Mouse (Mus musculus): ENCODE data around the gene Mettl2.

Gene Mettl2

GRCm38 (mm10) chr11:105153068-105153833 lies 27.0 kb downstream of the Mettl2 start:
- no peak for DNase-seq (ENCODE audit: low read depth, low spot score)

- no peak for DNase-seq (ENCODE audit: low read depth, low spot score)
Observed at GRCm38 (mm10) chr11:105155915-105156314, 29.7 kb downstream of the Mettl2 start.

DNA sequence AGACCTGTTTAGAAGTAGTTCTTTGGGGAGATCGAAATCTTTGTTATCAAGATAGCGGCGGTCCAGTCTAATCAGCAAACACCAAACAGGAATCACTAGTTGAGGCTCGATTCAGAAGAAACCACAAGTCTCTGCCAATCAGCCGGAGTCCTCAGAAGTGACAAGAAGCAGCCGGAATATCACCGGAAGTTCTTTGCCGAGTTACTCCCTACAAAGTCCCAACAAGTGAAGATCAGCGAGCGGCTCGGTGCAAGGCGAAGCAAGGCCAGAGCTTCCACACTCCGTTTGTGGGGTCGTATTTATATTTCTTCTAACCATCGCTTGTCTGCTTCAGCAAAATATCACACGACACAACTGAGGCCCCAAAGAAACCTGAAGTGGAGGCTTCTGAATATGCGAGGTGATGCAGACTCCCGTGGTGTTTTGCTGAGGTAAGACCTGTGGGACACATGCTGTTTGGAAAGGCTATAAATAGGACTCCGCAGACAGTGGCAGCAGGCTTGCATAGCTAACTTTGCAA lies 30.6 kb downstream of the Mettl2 start:
- DNase-seq (ENCODE audit: low read depth, low spot score): no peak

DNA sequence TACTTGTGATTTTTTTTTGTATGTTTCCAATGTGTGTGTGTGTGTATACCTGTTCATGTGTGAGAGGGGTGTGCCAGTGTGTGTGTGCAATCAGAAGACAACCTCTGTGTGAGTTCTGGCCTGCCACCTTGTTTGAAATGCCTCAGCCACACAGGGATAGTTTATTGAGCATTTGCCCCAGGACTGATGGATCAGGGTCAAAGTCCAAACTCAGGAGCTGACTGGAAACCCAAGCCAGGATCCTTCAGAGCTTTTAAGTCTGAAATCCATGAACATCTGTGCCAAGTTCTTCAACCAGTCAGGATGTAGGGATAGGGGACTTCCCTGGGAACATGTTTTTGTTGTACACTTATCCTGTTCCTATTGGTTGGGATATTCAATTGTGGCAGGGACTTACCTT lies 31.8 kb downstream of the Mettl2 start:
- no peak for DNase-seq (ENCODE audit: low read depth, low spot score)

GRCm38 (mm10) chr11:105159673-105160360 lies 33.6 kb downstream of the Mettl2 start:
- no peak for DNase-seq (ENCODE audit: low read depth, low spot score)

DNA sequence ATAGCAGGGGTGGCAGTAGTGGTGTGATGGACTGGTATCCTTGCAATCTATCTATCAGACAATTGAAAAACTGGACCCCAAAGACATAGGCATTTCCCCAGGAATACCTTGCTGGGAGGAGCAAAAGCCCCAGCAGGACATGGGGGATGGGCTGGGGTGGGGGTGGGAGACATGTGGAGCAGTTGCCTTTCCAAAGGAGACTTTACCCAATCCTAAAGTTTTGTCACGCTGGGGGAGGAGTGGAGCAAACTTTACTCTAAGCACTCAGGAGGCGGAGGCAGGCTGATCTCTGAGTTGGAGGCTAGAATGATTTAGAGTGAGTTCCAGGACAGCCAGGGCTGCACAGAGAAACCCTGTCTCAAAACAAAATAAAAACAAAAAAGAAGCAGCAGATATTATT lies 35.2 kb downstream of the Mettl2 start:
- DNase-seq (ENCODE audit: low read depth, low spot score): no peak

DNA sequence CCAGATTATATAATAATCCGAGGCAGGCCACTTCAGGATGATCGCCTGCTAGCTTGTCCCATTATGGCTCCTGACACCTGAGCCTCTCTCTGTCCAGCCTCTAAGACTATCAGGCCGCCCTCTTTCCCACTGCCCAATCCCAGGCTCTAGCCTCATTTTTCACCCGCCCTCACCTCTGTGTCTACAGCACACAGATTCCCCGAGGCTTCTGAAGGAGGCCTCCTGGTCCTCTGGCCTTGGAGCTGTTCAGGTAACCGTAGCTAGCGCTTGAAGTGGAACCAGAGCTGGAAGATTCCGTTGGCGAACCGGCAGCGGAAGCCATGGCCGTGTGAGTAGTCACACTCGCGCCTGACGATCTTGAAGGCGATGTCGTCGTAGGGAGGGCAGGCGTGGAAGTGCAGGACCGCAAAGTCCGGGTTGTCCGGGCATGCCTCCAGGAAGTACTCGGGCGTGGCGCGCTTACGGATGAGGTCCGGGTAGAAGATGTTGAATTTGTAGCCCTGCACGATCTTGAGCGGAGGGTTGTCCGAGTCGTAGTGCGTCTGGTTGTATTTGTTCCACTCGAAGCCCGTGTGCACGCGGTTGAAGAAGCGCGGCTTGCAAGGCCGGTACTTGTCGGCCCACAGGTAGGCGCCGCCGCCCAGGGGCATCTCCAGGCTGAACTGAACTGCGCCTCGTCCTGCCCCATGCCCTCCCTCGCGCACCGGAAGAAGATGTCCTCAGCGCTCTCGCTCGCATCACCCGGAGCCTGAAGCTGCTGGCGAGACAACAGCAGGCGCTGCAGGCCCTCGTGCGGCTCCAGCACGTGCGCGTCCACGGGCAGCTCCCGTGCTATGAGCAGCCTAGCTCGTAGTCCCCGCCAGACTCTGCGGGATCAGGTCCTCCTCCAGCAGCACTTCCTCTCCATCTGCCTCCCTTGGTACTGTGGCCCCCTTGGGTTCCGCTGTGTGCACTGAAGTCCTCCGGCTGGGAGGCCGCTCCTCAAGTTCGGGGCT lies 38.6 kb downstream of the Mettl2 start:
- no peak for DNase-seq (ENCODE audit: low read depth, low spot score)

DNA sequence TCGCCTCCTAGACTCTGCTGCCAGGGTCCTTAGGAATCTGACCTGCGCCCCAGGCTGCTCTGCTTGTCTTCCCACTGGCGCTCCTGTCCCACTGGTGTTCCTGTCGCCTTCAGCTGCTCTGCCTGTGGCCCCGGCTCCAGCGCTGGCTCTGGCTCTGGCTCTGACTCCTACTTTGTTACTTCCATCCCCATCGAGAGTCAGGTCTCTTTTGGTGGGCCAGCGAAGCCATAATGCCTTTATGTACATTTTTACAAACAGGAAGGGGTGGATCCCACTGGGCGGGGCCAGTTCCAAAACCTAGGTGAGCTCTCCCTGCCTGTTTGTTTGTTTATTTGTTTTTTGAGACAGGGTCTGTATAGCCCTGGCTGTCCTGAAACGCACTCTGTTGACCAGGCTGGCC lies 40.6 kb downstream of the Mettl2 start:
- DNase-seq (ENCODE audit: low read depth, low spot score): no peak

DNA sequence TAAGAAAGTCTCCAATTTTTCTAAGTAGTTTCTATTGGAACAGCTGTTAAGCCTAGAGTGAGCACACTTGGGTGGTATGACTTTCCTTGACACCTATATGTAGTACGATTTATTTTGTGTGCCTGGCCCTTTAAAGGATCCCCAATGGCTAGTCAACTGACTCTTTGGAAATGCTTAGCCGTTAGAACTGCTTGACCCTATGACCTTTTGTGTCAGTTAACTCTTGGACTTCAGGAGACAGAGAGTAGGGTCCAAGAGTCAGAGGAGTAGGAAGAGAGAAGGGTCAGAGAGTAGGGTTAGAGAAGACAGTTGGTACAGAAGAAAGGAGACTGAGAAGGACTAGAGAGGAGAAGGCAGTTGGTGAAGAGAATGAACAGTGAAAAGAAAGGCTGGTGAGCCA lies 52.3 kb downstream of the Mettl2 start, which contains the start of gene Tlk2:
Gene Tlk2, plus strand, starts transcription at position 292 of the 400 bp plus-strand sequence.
- DNase-seq (ENCODE audit: low read depth, low spot score): no peak

DNA sequence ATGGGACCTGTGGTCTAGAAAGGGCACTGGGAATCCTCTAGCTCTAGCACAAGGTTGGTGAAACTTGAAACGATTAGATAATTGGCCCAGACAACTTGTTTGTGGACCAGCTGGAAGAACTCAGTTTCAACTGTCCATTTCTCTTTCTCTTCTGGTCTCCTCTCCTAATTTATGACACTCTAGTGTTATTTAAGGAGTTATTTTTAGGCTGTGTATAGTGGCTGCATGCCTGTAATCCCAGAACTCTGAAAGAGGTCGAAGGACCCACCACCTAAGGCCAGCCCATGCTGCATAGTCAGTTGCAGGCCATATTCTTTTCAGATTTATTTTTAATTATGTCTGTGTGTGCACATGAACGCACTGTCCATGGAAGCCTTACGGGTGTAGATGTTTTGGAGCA lies 53.3 kb downstream of the Mettl2 start:
- no peak for DNase-seq (ENCODE audit: low read depth, low spot score)

GRCm38 (mm10) chr11:105180471-105181091 lies 54.4 kb downstream of the Mettl2 start:
- peak; percentile 15 for DNase-seq (ENCODE audit: low read depth, low spot score)

- peak; percentile 84 for DNase-seq (ENCODE audit: low read depth, low spot score)
Observed at GRCm38 (mm10) chr11:105181126-105181637, 55.0 kb downstream of the Mettl2 start.

DNA sequence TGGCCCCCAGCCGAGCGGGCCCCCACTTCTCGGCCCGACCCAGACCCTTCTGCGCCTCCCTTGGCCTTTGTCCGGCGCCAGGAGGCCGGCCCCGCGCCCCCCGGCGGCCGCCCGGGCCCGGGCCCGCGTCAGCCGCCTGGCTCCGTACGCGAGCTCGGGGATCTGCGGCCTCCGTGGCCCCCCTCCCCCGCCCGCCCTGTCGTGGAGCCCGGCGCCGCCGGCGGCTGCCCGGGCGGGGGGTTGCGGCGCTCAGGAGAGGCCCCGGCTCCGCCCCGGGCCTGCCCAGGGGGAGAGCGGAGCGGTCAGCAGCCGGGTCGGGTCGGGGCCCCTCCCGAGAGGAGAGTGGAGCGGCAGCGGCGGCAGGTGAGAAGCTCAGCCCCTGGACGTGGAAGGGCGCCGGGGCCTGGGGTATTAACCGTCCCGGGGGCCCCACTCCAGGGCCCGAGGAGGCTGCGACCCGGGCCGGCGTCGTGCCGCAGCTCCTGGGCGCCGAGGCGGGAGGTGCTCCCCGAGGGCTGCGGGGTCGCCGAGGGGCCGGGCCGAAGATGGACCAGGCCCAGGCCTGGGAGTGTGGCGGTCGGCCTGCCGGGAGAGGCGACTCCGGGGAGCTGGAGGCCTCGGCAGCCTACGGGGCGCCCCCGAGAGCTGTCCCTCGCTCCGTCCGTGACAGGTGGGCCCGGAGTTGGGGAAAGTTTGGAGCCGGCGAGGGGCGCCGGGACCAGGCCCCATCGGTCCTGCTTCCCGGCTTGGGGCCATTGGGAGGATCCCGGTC lies 55.6 kb downstream of the Mettl2 start:
- peak; percentile 11 for DNase-seq (ENCODE audit: low read depth, low spot score)

DNA sequence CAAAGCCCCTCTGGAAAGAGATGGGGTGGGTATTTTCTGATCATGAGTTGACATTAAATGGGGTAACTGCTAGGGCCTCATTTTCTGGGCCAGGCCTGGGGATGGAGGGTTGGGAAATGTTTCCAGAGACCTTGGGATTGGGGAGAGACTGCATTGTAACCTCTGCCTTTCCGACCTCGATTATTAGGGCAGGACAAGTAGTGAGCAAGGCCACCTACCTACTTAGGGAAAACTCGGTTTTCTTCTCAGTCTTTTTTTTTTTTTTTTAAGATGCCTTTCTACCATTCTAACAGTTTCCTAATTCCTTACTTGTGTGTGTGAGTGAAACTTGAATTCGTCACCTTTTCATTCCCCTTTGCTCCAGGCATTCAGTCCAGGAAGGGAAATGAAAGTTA lies 56.2 kb downstream of the Mettl2 start:
- DNase-seq (ENCODE audit: low read depth, low spot score): peak; percentile 8

- no peak for DNase-seq (ENCODE audit: low read depth, low spot score)
Observed at GRCm38 (mm10) chr11:105184678-105185077, 58.5 kb downstream of the Mettl2 start.

All from retina, adult 2 months (tissue).